Mouse (Mus musculus) layer of hippocampus, adult 2 months (tissue): Measurements from ENCODE around the gene Spag6. TPM values are rescaled to one million over a fixed set of nuclear protein-coding genes. Genes with fewer than 3 reads are reported as not detected.
A peak's percentile ranks its signal among the peaks of the same experiment; 100 is the strongest.

Experiments used
- DNase-seq, 2 experiments: peaks; one replicate each; pipeline ENCODE4 v3.0.0; 2022; ENCODE audit warnings: low spot score in 2 of 2
- H3K27ac ChIP-seq: fragments of 200-600 bp; 2 replicates; pipeline ENCODE4 v1.8.1; 2022
- H3K4me3 ChIP-seq: fragments of 200-600 bp; 2 replicates; pipeline ENCODE4 v1.8.1; 2022; ENCODE audit warnings: mild to moderate bottlenecking
- CTCF ChIP-seq: fragments of 200-600 bp; conservative IDR thresholded peaks from 2 replicates; pipeline ENCODE4 v1.8.1; 2022; ENCODE audit warnings: antibody characterized with exemption, mild to moderate bottlenecking, moderate library complexity
- total RNA-seq, 2 experiments: library from RNA; stranded (reverse); gene quantifications; 2 replicates each; pipeline ENCODE4 v1.2.3; 2021

Gene Spag6
- total RNA-seq, 2 experiments from 2014 or later: 3.8 to 7.2 TPM

- TF ChIP-seq CTCF: no peak
- Histone ChIP-seq H3K4me3 (peak overlapping the region; percentile 93), H3K27ac (peak overlapping the region; percentile 69)
- no peak for DNase-seq
Observed at GRCm38 (mm10) chr2:18677631-18678471, 16.0 kb upstream of the Spag6 start.

- H3K4me3 ChIP-seq: no peak overlapping the region
- no peak for DNase-seq
- H3K27ac ChIP-seq: no peak overlapping the region
- TF ChIP-seq CTCF: no peak
Observed at GRCm38 (mm10) chr2:18679701-18680100, 14.1 kb upstream of the Spag6 start.

GRCm38 (mm10) chr2:18680501-18680900 lies 13.3 kb upstream of the Spag6 start:
- Histone ChIP-seq H3K4me3 (peak overlapping the region; percentile 47), H3K27ac (no peak overlapping the region)
- TF ChIP-seq CTCF: no peak
- DNase-seq: no peak

GRCm38 (mm10) chr2:18680961-18681360 lies 12.9 kb upstream of the Spag6 start:
- Histone ChIP-seq H3K4me3 (peak overlapping the region; percentile 47), H3K27ac (no peak overlapping the region)
- peak in 1 of 2 experiments; percentile 26 for DNase-seq
- TF ChIP-seq CTCF: no peak

- Histone ChIP-seq H3K27ac (no peak overlapping the region), H3K4me3 (no peak overlapping the region)
- no peak for DNase-seq
- no peak for TF ChIP-seq CTCF
Observed at GRCm38 (mm10) chr2:18684062-18684461, 9.8 kb upstream of the Spag6 start.

- H3K27ac ChIP-seq: no peak overlapping the region
- DNase-seq: no peak
- no peak for TF ChIP-seq CTCF
- H3K4me3 ChIP-seq: no peak overlapping the region
Observed at GRCm38 (mm10) chr2:18686386-18686785, 7.4 kb upstream of the Spag6 start.

- no peak for DNase-seq
- Histone ChIP-seq H3K27ac (no peak overlapping the region), H3K4me3 (no peak overlapping the region)
- TF ChIP-seq CTCF: no peak
Observed at GRCm38 (mm10) chr2:18686826-18687519, 6.9 kb upstream of the Spag6 start.

- no peak for DNase-seq
- TF ChIP-seq CTCF: no peak
- no peak overlapping the region for H3K27ac ChIP-seq
- no peak overlapping the region for H3K4me3 ChIP-seq
Observed at GRCm38 (mm10) chr2:18687671-18688170, 6.1 kb upstream of the Spag6 start.

GRCm38 (mm10) chr2:18688286-18688685 lies 5.5 kb upstream of the Spag6 start:
- no peak overlapping the region for H3K4me3 ChIP-seq
- no peak for TF ChIP-seq CTCF

GRCm38 (mm10) chr2:18688708-18689063 lies 5.1 kb upstream of the Spag6 start:
- TF ChIP-seq CTCF: no peak
- peak in 1 of 2 experiments; percentile 51 for DNase-seq
- no peak overlapping the region for H3K27ac ChIP-seq

More at GRCm38 (mm10) chr2:18688286-18688685, 5.5 kb upstream of the Spag6 start:
- no peak for DNase-seq
- no peak overlapping the region for H3K27ac ChIP-seq

GRCm38 (mm10) chr2:18689064-18689921 lies 4.5 kb upstream of the Spag6 start:
- H3K4me3 ChIP-seq: peak overlapping the region; percentile 57
- no peak for TF ChIP-seq CTCF
- peak in 1 of 2 experiments; percentile 26 for DNase-seq
- H3K27ac ChIP-seq: peak overlapping the region; percentile 91

More at GRCm38 (mm10) chr2:18688708-18689063, 5.1 kb upstream of the Spag6 start:
- H3K4me3 ChIP-seq: peak overlapping the region; percentile 57

- no peak for TF ChIP-seq CTCF
Observed at GRCm38 (mm10) chr2:18690055-18690691, 3.7 kb upstream of the Spag6 start.

More at GRCm38 (mm10) chr2:18690055-18690691, 3.7 kb upstream of the Spag6 start:
- Histone ChIP-seq H3K27ac (peak overlapping the region; percentile 91), H3K4me3 (peak overlapping the region; percentile 57)
- peak; percentile 42 to 47 for DNase-seq
